Mouse (Mus musculus) liver, postnatal 0 days (tissue): ENCODE data around the gene Zswim3. TPM values are rescaled to one million over a fixed set of nuclear protein-coding genes. Genes with fewer than 3 reads are reported as not detected.

Experiments
- ATAC-seq: fragments of 200-750 bp; cut with Nextera tagmentation; 2 replicates; pipeline ENCODE4 v1.8.0; 2017; ENCODE audit warnings: mild to moderate bottlenecking, moderate library complexity
- DNase-seq: peaks from one replicate; pipeline ENCODE4 v3.0.0-alpha.2; 2016
- H3K27ac ChIP-seq: fragments of 300-500 bp; sonication (generic); 2 replicates; pipeline ENCODE4 v1.5.1; 2014; ENCODE audit warnings: antibody characterized with exemption, moderate library complexity, mild to moderate bottlenecking, low read depth
- H3K27me3 ChIP-seq: fragments of 300-500 bp; sonication (generic); 2 replicates; pipeline ENCODE4 v1.6.1; 2014; ENCODE audit warnings: low read length, control low read depth, mixed read lengths; ENCODE audit not compliant: insufficient read depth
- H3K36me3 ChIP-seq: fragments of 300-500 bp; sonication (generic); replicated peaks from 2 replicates; pipeline ENCODE4 v1.6.1; 2014; ENCODE audit warnings: mild to moderate bottlenecking, control low read depth, low read length, moderate library complexity, mixed read lengths; ENCODE audit not compliant: insufficient read depth
- H3K4me1 ChIP-seq: fragments of 300-500 bp; sonication (generic); 2 replicates; pipeline ENCODE4 v1.6.1; 2014; ENCODE audit warnings: antibody characterized with exemption, mild to moderate bottlenecking, control low read depth; ENCODE audit not compliant: insufficient read depth
- H3K4me2 ChIP-seq: fragments of 300-500 bp; sonication (generic); 2 replicates; pipeline ENCODE4 v1.6.1; 2014; ENCODE audit warnings: low read depth, mild to moderate bottlenecking, low read length, moderate library complexity, mixed read lengths
- H3K4me3 ChIP-seq: fragments of 300-500 bp; sonication (generic); 2 replicates; pipeline ENCODE4 v1.5.1; 2014; ENCODE audit warnings: low read depth, low read length
- H3K9ac ChIP-seq: fragments of 300-500 bp; sonication (generic); replicated peaks from 2 replicates; pipeline ENCODE4 v1.6.1; 2014; ENCODE audit warnings: mild to moderate bottlenecking, moderate library complexity
- H3K9me3 ChIP-seq: fragments of 300-500 bp; sonication (generic); 2 replicates; pipeline ENCODE4 v1.6.1; 2016; ENCODE audit warnings: mild to moderate bottlenecking, control low read depth, low read length, mixed read lengths
- CTCF ChIP-seq: sonication (generic); IDR thresholded peaks from 2 replicates; pipeline ENCODE4 v1.5.1; 2016; ENCODE audit warnings: antibody characterized with exemption, low read depth
- EP300 ChIP-seq: IDR thresholded peaks from 2 replicates; pipeline ENCODE4 v1.6.1; 2016; ENCODE audit warnings: antibody characterized with exemption, low read depth, mild to moderate bottlenecking
- WGBS: fragments of 180-500 bp; shearing (Covaris S2); extraction: QIAGEN DNeasy Blood & Tissue Kit; methylation state at CpG from one replicate; pipeline ENCODE4 v1.1.7; 2014; ENCODE audit not compliant: insufficient replicate concordance; 5-methylcytosine and 5-hydroxymethylcytosine counted together
- polyA plus RNA-seq: library from polyadenylated mRNA; unstranded; fragments of >200 nt; fragmentation: Nextera tagmentation; extraction: Ambion mirVana; gene quantifications from 2 replicates; pipeline ENCODE4 v1.2.1, GENCODE M21; 2015

Gene Zswim3
- polyA plus RNA-seq, 1 experiment from 2014 or later, result 2.2 TPM

GRCm38 (mm10) chr2:164829090-164829489 lies 24.2 kb downstream of the Zswim3 start:
- DNase-seq (no peak), ATAC-seq (no peak)
- Histone ChIP-seq H3K4me2 (no peak overlapping the region), H3K4me1 (peaks cover 9% of the 10 kb centered on the region), H3K27me3 (no peaks in the 10 kb centered on the region), H3K9ac (no peak overlapping the region), H3K9me3 (no peaks in the 10 kb centered on the region), H3K27ac (no peak overlapping the region), H3K4me3 (no peak overlapping the region), H3K36me3 (peaks cover 18% of the 10 kb centered on the region; the same call in 1 of the 2 replicates)
- WGBS, result 74% methylated on average over 1 of the region's 1 CpGs
- TF ChIP-seq CTCF, result no peak
- no peak for TF ChIP-seq EP300

- Histone ChIP-seq H3K27ac (no peak overlapping the region), H3K36me3 (peaks cover 8% of the 10 kb centered on the region; the same call in 1 of the 2 replicates), H3K9ac (no peak overlapping the region), H3K4me3 (no peak overlapping the region), H3K9me3 (no peaks in the 10 kb centered on the region), H3K27me3 (no peaks in the 10 kb centered on the region), H3K4me1 (peaks cover 16% of the 10 kb centered on the region), H3K4me2 (no peak overlapping the region)
- ATAC-seq (peak; percentile 28; the same call in 1 of the 2 replicates), DNase-seq (no peak)
- WGBS, result 71% methylated on average over 10 of the region's 10 CpGs
- TF ChIP-seq CTCF (no peak), EP300 (no peak)
Measured at GRCm38 (mm10) chr2:164831029-164831428, 26.1 kb downstream of the Zswim3 start.

GRCm38 (mm10) chr2:164832032-164832747 lies 27.3 kb downstream of the Zswim3 start:
- no peak for TF ChIP-seq EP300
- no peak for TF ChIP-seq CTCF
- WGBS, result 60% methylated on average over 16 of the region's 16 CpGs
- H3K36me3 ChIP-seq, result peaks cover 13% of the 10 kb centered on the region

GRCm38 (mm10) chr2:164832748-164833301 lies 27.9 kb downstream of the Zswim3 start, which contains the start of gene Ctsa:
Gene Ctsa, plus strand, starts transcription at chr2:164832873.
- H3K4me2 ChIP-seq, result peak within 1 kb of the TSS; percentile 98
- H3K4me1 ChIP-seq, result peaks cover 16% of the 10 kb centered on the region
- H3K27me3 ChIP-seq, result no peaks in the 10 kb centered on the region
- DNase-seq (peak; percentile 83), ATAC-seq (peak; percentile 69)
- peak within 1 kb of the TSS; percentile 71 for H3K9ac ChIP-seq
- H3K4me3 ChIP-seq, result peak within 1 kb of the TSS; percentile 60
- TF ChIP-seq CTCF (peak; percentile 85), EP300 (no peak)
- whole genome bisulfite sequencing, result 1% methylated on average over 35 of the region's 35 CpGs
- peak within 1 kb of the TSS; percentile 88 for H3K27ac ChIP-seq
- no peaks in the 10 kb centered on the region for H3K9me3 ChIP-seq
- H3K36me3 ChIP-seq, result peaks cover 11% of the 10 kb centered on the region

More at GRCm38 (mm10) chr2:164832032-164832747, 27.3 kb downstream of the Zswim3 start:
- Histone ChIP-seq H3K27me3 (no peaks in the 10 kb centered on the region), H3K9me3 (no peaks in the 10 kb centered on the region), H3K4me1 (peaks cover 16% of the 10 kb centered on the region), H3K9ac (no peak overlapping the region), H3K4me3 (peak overlapping the region; percentile 60), H3K4me2 (peak overlapping the region; percentile 98), H3K27ac (peak overlapping the region; percentile 88; the same call in 1 of the 2 replicates)
- ATAC-seq (no peak), DNase-seq (no peak)

GRCm38 (mm10) chr2:164833314-164833959 lies 28.5 kb downstream of the Zswim3 start, which contains the start of gene Neurl2:
Gene Neurl2, minus strand, starts transcription at chr2:164833456.
- peak; percentile 89 for DNase-seq
- H3K9me3 ChIP-seq, result no peaks in the 10 kb centered on the region
- peaks cover 16% of the 10 kb centered on the region for H3K36me3 ChIP-seq
- WGBS, result 0% methylated on average over 31 of the region's 31 CpGs
- TF ChIP-seq CTCF (peak; percentile 51), EP300 (peak; percentile 49; the same call in 1 of the 2 replicates)
- H3K9ac ChIP-seq, result peak within 1 kb of the TSS; percentile 71
- H3K4me3 ChIP-seq, result peak within 1 kb of the TSS; percentile 60
- H3K4me1 ChIP-seq, result peaks cover 16% of the 10 kb centered on the region
- peak; percentile 67 for ATAC-seq
- peak within 1 kb of the TSS; percentile 98 for H3K4me2 ChIP-seq
- no peaks in the 10 kb centered on the region for H3K27me3 ChIP-seq
- peak within 1 kb of the TSS; percentile 88 for H3K27ac ChIP-seq

- WGBS, result 36% methylated on average over 8 of the region's 8 CpGs
- peak overlapping the region; percentile 98 for H3K4me2 ChIP-seq
- H3K9me3 ChIP-seq, result no peaks in the 10 kb centered on the region
- H3K4me3 ChIP-seq, result peak overlapping the region; percentile 60
- TF ChIP-seq CTCF, result peak; percentile 13; the same call in 1 of the 2 replicates
- no peak for TF ChIP-seq EP300
- H3K27me3 ChIP-seq, result no peaks in the 10 kb centered on the region
- H3K36me3 ChIP-seq, result peaks cover 26% of the 10 kb centered on the region
- DNase-seq, result no peak
- peaks cover 16% of the 10 kb centered on the region for H3K4me1 ChIP-seq
- H3K9ac ChIP-seq, result peak overlapping the region; percentile 71
- H3K27ac ChIP-seq, result peak overlapping the region; percentile 12; the same call in 1 of the 2 replicates
- no peak for ATAC-seq
Measured at GRCm38 (mm10) chr2:164834531-164834930, 29.6 kb downstream of the Zswim3 start.
